Mouse (Mus musculus): ENCODE results near the gene Sept9. TPM values are rescaled to one million over a fixed set of nuclear protein-coding genes. Genes with fewer than 3 reads are reported as not detected.

The Sept9 gene
- polyA plus RNA-seq, 2 experiments = 78.7 to 125 TPM

DNA sequence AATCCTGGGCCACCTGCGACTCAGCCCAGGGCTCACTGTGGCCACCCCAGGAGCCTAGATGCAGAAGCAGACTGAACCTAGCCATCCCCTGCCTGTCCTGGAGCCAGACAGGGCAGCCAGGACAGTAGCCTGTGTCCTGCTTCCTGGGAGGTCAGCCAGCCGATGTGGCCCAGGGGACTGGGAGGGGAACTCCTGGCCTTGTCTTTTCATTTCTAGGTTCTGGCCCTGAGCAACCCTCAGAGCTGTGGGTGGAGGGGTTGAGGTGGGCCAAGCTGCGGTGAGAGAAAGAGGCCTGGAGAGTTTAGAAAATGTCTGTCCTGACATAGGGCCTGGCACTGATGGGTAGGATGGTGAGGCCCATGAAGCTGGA, 110.4 kb downstream of the Sept9 start:
- no peak for DNase-seq (ENCODE audit: low spot score)
- TF ChIP-seq POLR2A (IDR thresholded peaks at IDR 0.05; ENCODE audit: borderline replicate concordance, extremely low read depth, insufficient read depth, insufficient read length) = no peak
- 85% methylated on average over 3 of the region's 3 CpGs for WGBS
- Histone ChIP-seq H3K36me3 (ENCODE audit: control insufficient read depth, insufficient read depth, low read length) (peaks cover 3% of the 10 kb centered on the region; the same call in 1 of the 2 replicates), H3K9ac (ENCODE audit: low read depth, low read length, severe bottlenecking) (no peak overlapping the region), H3K27me3 (ENCODE audit: control insufficient read depth, insufficient read depth, low read length) (no peaks in the 10 kb centered on the region), H3K27ac (replicated peaks; ENCODE audit: low read depth, low read length) (no peak overlapping the region), H3K4me3 (replicated peaks; ENCODE audit: low read length) (no peak overlapping the region), H3K4me2 (replicated peaks; ENCODE audit: low read depth, low read length, severe bottlenecking) (no peak overlapping the region), H3K9me3 (ENCODE audit: control insufficient read depth, low read length) (no peaks in the 10 kb centered on the region), H3K4me1 (ENCODE audit: control insufficient read depth, insufficient read depth, low read length) (peaks cover 78% of the 10 kb centered on the region)
- no peak for ATAC-seq (ENCODE audit: low FRiP score, low read depth)

DNA sequence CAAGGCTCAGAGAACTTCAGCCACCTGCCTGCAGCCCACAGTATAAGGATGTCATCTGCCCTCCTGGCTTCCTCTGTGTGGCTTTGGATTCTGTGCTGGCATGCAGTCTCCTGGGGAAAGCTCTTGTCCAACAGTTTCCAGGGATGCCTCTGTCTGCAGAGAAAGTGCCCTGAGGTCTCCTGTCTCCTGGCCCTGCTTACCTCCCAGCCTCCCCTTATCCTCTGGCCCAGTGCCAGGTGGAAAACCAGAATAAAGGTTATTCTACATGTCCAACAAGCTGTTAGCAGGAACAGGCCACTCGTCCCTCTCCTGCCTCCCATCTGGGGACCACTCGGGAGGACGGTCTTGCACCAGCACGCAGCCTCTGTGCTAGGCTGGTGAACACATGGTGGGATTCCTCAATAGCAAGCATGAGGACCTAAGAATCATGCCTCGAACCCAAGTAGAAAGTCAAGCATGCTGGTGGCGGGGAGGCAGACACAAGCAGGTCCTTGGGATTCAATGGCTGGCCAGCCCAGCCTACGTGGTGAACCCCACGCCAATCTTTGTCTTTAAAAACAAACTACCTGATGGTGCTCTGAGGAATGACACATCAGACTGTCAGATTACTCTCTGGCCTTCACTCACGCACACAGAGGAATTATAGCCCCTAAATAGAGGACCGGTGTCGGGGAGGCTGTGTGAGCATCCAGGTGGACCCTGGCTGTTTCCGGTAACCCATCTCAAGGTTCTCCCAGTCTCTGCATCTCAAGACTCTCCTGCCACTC, 111.1 kb downstream of the Sept9 start:
- TF ChIP-seq POLR2A (IDR thresholded peaks at IDR 0.05; ENCODE audit: borderline replicate concordance, extremely low read depth, insufficient read depth, insufficient read length) = no peak
- Histone ChIP-seq H3K27me3 (ENCODE audit: control insufficient read depth, insufficient read depth, low read length) (no peaks in the 10 kb centered on the region), H3K4me1 (ENCODE audit: control insufficient read depth, insufficient read depth, low read length) (peaks cover 82% of the 10 kb centered on the region), H3K27ac (replicated peaks; ENCODE audit: low read depth, low read length) (0 out of 2 replicates have a peak overlapping the region, but pooled peaks have one; percentile 1), H3K9ac (ENCODE audit: low read depth, low read length, severe bottlenecking) (no peak overlapping the region), H3K4me2 (replicated peaks; ENCODE audit: low read depth, low read length, severe bottlenecking) (no peak overlapping the region), H3K4me3 (replicated peaks; ENCODE audit: low read length) (no peak overlapping the region), H3K9me3 (ENCODE audit: control insufficient read depth, low read length) (no peaks in the 10 kb centered on the region), H3K36me3 (ENCODE audit: control insufficient read depth, insufficient read depth, low read length) (peaks cover 6% of the 10 kb centered on the region; the same call in 1 of the 2 replicates)
- DNase-seq (ENCODE audit: low spot score) = no peak
- no peak for ATAC-seq (ENCODE audit: low FRiP score, low read depth)
- 72% methylated on average over 12 of the region's 12 CpGs for WGBS

DNA sequence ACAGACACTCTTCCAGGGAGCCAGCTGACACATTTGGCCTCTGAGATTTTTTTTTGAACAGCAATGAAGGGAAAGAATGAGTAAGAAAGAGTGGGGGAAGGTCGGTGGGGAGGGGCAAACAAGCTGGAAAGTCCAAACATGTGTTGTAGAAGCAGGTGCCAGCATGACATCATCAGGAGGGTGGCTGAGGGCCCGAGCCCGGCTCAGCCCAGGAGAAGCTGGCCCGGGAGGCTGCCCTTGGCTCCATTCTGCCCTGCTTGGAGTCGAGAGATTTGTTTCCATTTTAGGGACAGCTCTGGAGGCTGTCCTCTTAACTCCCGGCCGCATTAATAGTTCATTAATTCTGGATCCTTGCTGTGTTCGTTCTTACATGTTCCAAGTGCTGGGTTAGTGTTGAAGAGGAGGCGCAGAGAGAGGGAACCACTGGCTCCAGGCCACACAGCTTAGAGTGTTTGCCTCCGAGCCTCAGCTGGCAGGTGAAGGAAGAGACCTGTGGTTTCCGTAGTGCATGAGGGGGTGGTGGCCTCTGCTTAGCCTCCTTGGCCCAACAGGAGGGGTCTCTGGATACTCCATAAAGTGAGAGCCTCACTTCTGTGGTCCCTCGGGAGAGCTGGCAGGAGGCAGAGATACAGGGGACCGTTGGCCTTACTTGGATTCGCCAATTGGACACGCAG, 111.8 kb downstream of the Sept9 start:
- Histone ChIP-seq H3K4me3 (replicated peaks; ENCODE audit: low read length) (no peak overlapping the region), H3K27ac (replicated peaks; ENCODE audit: low read depth, low read length) (peak overlapping the region; percentile 56), H3K4me2 (replicated peaks; ENCODE audit: low read depth, low read length, severe bottlenecking) (no peak overlapping the region), H3K4me1 (ENCODE audit: control insufficient read depth, insufficient read depth, low read length) (peaks cover 81% of the 10 kb centered on the region), H3K9me3 (ENCODE audit: control insufficient read depth, low read length) (no peaks in the 10 kb centered on the region), H3K36me3 (ENCODE audit: control insufficient read depth, insufficient read depth, low read length) (peaks cover 6% of the 10 kb centered on the region; the same call in 1 of the 2 replicates), H3K9ac (ENCODE audit: low read depth, low read length, severe bottlenecking) (no peak overlapping the region), H3K27me3 (ENCODE audit: control insufficient read depth, insufficient read depth, low read length) (no peaks in the 10 kb centered on the region)
- no peak for TF ChIP-seq POLR2A (IDR thresholded peaks at IDR 0.05; ENCODE audit: borderline replicate concordance, extremely low read depth, insufficient read depth, insufficient read length)
- peak; percentile 68 for DNase-seq (ENCODE audit: low spot score)
- 41% methylated on average over 15 of the region's 15 CpGs for whole genome bisulfite sequencing
- ATAC-seq (ENCODE audit: low FRiP score, low read depth) = 0 out of 2 replicates have a peak, but pooled peaks have one; percentile 41

DNA sequence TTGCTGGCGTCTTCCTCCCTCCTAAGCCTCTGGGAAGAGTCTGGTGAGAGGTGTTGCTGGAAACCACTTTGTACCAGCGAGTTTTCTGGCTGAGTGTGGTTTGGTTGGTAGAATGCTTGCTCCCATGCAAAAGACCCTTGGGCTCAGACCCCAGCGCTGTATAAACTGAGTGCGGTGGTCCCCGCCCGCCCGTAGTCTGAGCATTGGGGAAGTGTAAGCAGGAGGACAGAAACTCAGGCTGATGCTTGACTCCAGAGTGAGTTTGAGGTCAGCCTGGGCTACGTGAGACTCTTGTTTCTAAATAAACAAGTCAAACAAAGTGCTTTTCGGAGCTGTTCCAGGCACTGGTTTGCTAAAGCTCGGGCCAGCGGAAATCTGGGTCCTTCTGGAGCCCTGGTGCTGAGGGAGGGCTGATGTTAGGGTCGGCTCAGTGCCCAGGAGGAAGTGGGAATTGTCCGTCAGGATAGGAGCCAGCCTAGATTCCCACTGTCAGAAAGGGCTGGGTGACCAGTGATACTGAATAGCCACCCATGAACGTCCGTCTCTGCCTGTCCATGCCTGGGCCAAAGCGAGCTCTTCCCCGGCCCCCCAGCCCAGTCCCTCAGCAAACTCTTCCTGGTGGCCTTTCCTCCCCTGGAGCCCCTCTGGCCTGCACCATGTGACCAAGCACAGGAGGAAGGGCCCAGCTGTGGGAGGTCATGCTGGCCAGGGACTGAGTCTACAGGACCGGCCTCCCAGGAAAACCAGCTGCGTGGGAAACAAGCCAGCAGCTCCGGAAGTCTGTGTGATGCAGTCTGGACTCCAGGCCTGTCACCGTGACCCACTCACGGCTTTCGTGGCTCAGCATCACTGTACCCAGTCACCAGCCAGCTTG, 112.8 kb downstream of the Sept9 start:
- peak overlapping the region; percentile 25 for H3K9ac ChIP-seq (ENCODE audit: low read depth, low read length, severe bottlenecking)

DNA sequence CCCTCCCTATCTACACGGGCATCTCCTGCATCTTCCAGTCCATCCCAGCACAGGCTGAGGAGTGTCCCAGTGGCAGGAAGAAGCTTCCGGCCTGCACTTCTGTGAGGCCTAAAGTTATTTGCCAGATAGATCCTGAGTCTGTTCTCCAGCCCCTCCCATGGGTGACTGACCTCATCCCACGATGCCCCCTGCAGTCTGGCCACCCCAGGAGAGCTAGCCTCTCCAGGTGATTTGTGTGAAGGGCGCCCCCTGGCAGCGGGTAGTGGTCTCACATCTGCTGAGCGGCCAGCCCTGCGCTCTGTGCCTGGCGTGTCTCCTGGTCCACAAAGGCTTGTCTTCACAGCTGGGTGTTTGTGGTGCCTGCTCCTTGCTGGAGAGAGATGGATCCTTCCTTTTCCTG, 113.5 kb downstream of the Sept9 start:
- no peaks in the 10 kb centered on the region for H3K27me3 ChIP-seq (ENCODE audit: control insufficient read depth, insufficient read depth, low read length)
- no peaks in the 10 kb centered on the region for H3K9me3 ChIP-seq (ENCODE audit: control insufficient read depth, low read length)
- no peak for TF ChIP-seq POLR2A (IDR thresholded peaks at IDR 0.05; ENCODE audit: borderline replicate concordance, extremely low read depth, insufficient read depth, insufficient read length)
- H3K4me3 ChIP-seq (replicated peaks; ENCODE audit: low read length) = no peak overlapping the region
- peak overlapping the region; percentile 56 for H3K27ac ChIP-seq (replicated peaks; ENCODE audit: low read depth, low read length)
- DNase-seq (ENCODE audit: low spot score) (no peak), ATAC-seq (ENCODE audit: low FRiP score, low read depth) (no peak)
- 0 out of 2 replicates have a peak, but pooled peaks cover 4% of the 10 kb centered on the region for H3K36me3 ChIP-seq (ENCODE audit: control insufficient read depth, insufficient read depth, low read length)
- H3K4me1 ChIP-seq (ENCODE audit: control insufficient read depth, insufficient read depth, low read length) = peaks cover 82% of the 10 kb centered on the region
- 0 out of 2 replicates have a peak overlapping the region, but pooled peaks have one; percentile 5 for H3K4me2 ChIP-seq (replicated peaks; ENCODE audit: low read depth, low read length, severe bottlenecking)
- 34% methylated on average over 8 of the region's 8 CpGs for WGBS
- H3K9ac ChIP-seq (ENCODE audit: low read depth, low read length, severe bottlenecking) = peak overlapping the region; percentile 25; the same call in 1 of the 2 replicates

More for the DNA sequence above, 112.8 kb downstream of the Sept9 start:
- Histone ChIP-seq H3K4me1 (ENCODE audit: control insufficient read depth, insufficient read depth, low read length) (peaks cover 81% of the 10 kb centered on the region), H3K36me3 (ENCODE audit: control insufficient read depth, insufficient read depth, low read length) (0 out of 2 replicates have a peak, but pooled peaks cover 4% of the 10 kb centered on the region), H3K4me3 (replicated peaks; ENCODE audit: low read length) (no peak overlapping the region), H3K4me2 (replicated peaks; ENCODE audit: low read depth, low read length, severe bottlenecking) (0 out of 2 replicates have a peak overlapping the region, but pooled peaks have one; percentile 5), H3K9me3 (ENCODE audit: control insufficient read depth, low read length) (no peaks in the 10 kb centered on the region), H3K27me3 (ENCODE audit: control insufficient read depth, insufficient read depth, low read length) (no peaks in the 10 kb centered on the region), H3K27ac (replicated peaks; ENCODE audit: low read depth, low read length) (peak overlapping the region; percentile 56)
- no peak for TF ChIP-seq POLR2A (IDR thresholded peaks at IDR 0.05; ENCODE audit: borderline replicate concordance, extremely low read depth, insufficient read depth, insufficient read length)
- ATAC-seq (ENCODE audit: low FRiP score, low read depth) = no peak
- WGBS = 58% methylated on average over 23 of the region's 23 CpGs
- no peak for DNase-seq (ENCODE audit: low spot score)
